Mouse (Mus musculus): ENCODE data around the gene Hs6st1.

Gene Hs6st1

DNA sequence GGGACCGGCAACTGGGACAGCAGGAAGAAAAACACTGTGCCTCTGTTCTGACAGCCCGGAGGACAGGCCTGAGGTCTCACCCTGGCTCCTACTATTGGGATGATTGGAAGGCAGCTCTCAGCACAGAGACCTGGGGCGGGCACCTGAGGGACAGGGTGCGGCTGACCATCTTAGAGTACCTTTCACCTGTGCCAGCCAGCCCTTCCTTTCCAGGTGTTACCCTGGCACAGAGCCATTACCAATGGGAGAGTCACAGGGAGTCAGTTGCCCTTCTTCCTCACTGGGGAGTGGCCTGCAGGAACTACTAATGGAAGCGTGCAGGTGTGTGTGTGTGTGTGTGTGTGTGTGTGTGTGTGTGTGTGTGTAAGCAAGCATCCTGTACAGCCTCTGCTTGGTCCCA, 15.4 kb downstream of the Hs6st1 start:
- no peak for DNase-seq (ENCODE audit: low spot score in 2 of 2)

DNA sequence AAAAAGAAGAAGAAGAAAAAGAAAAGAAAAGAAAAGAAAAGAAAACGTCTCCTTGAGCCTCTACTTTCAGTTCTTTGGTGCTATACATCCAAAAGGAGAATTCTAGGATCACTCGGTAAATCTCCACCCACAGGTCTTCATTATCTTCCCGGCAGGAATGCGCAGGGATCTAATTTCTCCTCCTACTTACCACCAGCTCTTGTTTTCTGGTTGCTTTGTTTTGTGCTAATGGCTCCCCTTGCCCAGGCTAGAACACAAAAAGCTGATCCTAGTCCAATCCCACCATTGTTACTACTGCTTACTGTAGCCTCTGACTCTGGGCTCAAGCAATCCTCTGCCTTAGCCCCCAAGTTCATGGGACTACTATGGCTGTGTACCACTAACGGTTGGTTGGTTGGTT, 16.9 kb downstream of the Hs6st1 start:
- DNase-seq (ENCODE audit: low spot score in 2 of 2): no peak

DNA sequence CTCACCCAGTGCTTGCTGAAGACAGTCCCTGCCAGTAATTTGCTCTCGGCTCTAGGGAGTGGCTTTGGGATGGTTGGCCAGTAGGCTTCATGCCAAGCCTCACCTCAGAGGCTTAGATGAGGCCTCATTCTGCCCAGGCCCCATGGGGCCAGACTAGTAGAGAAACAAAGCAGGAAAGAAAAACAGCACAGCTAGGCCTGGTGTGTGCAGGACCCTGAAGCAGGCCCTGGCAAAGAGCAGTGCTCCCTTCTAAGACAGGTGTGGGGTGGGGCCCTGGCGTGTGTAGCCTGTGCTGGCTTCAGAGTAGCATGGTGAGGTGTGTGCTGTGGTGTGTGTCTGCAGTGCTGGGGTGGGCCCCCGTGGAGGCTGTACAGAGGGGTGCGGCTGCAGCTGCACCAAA, 20.2 kb downstream of the Hs6st1 start:
- DNase-seq (ENCODE audit: low spot score in 2 of 2): peak; percentile 51 to 65

DNA sequence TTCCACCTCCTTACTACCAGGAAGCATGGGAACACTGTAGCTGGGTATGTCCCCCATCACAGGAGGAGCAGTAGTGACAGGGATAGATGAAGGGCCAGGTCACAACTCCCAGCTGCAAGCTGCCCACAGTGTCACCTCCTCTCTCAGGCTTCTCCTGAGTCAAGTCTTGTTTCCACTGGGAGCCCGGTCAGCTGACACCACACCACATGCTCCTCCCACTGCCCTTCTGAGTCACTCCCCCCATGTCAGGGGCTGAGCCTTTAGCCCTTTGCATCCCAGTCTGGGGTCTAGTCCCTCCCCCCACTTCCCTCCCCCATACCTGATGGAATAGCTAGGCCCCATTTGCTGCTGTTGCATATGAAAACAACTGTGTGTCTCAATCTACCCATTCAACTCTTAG, 21.3 kb downstream of the Hs6st1 start:
- no peak for DNase-seq (ENCODE audit: low spot score in 2 of 2)

GRCm38 (mm10) chr1:36090011-36090721, 22.0 kb downstream of the Hs6st1 start:
- peak in 1 of 2 experiments; percentile 50 for DNase-seq (ENCODE audit: low spot score in 2 of 2)

DNA sequence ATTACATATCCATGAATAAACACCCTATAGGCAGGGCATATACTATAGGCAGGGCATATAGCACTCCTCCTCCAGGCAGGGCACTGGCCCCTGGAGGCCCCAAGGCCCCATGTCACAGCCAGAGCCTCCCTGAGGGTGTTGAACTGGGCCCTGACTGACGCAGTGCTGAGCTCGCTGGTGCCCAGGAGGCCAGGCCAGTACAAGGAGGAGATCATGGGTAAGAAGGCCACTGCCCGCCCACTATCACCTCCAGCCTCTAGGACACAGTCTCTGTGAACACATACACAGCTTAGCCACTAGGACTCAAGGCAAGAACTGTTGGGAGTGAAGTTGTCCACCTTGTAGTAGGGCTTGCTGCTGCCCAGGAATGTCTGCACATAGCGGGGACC, 22.5 kb downstream of the Hs6st1 start:
- DNase-seq (ENCODE audit: low spot score in 2 of 2): no peak

DNA sequence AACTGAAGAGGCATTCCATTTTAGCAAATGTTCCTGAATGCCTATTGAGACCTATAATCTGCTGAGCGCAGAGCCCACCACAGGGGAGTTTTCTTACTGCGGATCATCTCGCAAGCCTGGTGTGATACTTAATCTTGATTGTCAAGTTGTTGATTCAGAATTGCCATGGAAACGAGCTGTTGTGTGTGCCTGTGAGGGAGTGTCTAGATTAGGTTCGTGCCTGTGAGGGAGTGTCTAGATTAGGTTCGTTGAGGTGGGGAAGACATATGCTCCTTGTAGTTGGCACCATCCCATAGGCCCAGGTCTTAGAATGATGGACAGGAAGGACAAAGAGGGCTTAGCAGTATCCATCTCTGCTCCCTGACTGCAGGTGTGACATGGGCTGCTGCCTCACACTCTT, 23.0 kb downstream of the Hs6st1 start:
- peak; percentile 61 to 80 for DNase-seq (ENCODE audit: low spot score in 2 of 2)

GRCm38 (mm10) chr1:36093741-36094140, 25.5 kb downstream of the Hs6st1 start:
- no peak for DNase-seq (ENCODE audit: low spot score in 2 of 2)

DNA sequence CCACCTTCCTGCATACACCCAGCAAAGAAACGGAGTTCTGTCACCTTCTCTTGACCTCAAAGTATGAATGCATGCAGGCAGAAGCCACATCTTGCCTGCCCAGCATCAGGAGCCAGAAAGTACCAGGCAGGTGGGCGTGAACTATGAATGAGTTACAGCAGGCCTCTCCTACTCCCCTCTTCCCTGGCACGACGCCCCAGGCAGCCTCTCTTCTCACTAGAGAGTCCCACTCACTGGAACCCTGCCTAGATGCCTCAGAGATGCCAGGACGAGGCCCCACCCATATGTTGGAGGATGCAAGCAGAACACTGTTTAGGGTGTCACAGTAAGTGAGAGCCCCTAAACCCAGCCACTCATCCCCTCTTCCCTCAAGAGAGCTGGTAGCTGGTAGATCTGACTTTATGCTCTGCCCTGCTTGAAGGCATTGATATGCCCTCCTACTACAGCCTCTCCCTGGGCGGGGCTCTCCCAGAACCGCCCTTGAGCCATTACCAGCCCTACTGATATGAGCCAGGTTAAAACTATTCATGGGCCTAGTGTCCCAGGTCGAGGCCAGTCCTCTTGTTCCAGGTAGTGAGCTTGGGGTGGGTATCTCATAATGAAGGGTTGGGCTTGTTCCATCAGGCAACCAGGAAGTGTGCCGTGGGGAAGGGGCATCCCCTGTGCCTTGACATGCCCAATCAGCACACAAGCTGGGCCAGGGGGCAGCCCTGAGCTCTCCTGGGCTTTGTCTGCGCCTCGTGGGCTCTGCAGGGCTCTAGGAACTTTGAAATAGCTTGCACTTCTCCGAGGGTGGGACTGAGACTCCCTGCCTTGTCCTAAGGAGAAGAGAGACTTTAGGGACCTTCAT, 27.4 kb downstream of the Hs6st1 start:
- peak; percentile 26 to 67 for DNase-seq (ENCODE audit: low spot score in 2 of 2)

GRCm38 (mm10) chr1:36098432-36098831, 30.2 kb downstream of the Hs6st1 start:
- no peak for DNase-seq (ENCODE audit: low spot score in 2 of 2)

- no peak for DNase-seq (ENCODE audit: low spot score in 2 of 2)
Observed at GRCm38 (mm10) chr1:36100371-36100770, 32.2 kb downstream of the Hs6st1 start.

GRCm38 (mm10) chr1:36105917-36106706, 37.9 kb downstream of the Hs6st1 start:
- no peak for DNase-seq (ENCODE audit: low spot score in 2 of 2)

- no peak for DNase-seq (ENCODE audit: low spot score in 2 of 2)
Observed at GRCm38 (mm10) chr1:36109987-36110386, 41.8 kb downstream of the Hs6st1 start.

DNA sequence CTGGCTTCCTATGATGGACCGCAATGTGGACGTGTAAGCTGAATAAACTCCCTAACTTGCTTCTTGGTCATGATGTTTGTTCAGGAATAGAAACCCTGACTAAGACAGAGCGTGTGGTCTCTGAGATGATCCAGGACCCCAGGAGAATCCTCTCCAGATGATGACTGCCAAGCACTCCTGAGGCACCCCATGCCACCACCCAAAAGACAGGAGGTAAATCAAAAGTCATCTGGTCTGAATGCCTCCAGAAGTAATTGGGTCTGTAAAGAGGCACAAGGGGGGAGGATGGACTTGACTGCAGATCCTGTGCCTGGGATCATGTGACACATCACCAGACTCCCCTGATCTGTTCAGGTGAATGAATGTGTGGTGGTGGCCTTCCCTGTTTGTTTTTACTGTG, 44.5 kb downstream of the Hs6st1 start:
- no peak for DNase-seq (ENCODE audit: low spot score in 2 of 2)

DNA sequence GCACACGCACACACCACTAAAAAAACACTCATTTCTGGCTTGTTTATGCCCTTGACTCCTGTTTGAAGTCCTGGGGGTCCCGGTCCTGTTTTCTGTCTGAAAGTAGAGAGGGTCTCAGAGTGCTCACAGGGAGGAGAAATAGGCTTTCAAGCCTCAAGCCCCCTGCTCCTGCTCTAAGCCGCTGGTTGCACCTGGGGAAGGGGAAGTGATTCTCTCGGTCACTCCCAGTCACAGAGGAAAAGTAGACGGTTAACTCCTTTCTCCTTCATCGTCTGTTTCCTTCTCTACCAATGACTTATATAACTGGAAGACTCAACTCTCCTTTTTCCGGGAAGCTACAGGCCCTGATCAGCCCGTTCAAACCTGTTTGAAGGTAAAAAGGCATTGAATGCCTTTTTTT, 45.5 kb downstream of the Hs6st1 start:
- no peak for DNase-seq (ENCODE audit: low spot score in 2 of 2)

DNA sequence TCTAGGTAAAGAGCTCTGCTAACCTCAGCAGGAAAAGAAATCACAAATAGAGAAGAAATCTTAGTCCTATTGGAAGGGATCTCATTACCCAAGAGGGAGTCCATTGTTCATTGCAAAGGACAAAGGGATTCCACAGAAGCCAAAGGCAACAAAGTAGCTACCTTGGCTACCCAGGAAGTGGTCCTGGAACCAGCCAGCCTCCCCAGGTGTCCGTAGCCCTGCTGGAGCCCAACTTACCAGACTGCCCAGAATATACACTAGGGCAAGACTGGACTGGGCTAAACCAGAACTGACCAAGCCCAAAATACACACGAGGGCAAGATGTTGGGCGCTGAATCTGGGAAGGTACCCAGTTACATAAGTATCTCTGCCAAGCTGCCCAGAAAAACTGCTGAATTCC, 46.6 kb downstream of the Hs6st1 start:
- DNase-seq (ENCODE audit: low spot score in 2 of 2): no peak

- DNase-seq (ENCODE audit: low spot score in 2 of 2): no peak
Observed at GRCm38 (mm10) chr1:36116488-36116887, 48.3 kb downstream of the Hs6st1 start.

DNA sequence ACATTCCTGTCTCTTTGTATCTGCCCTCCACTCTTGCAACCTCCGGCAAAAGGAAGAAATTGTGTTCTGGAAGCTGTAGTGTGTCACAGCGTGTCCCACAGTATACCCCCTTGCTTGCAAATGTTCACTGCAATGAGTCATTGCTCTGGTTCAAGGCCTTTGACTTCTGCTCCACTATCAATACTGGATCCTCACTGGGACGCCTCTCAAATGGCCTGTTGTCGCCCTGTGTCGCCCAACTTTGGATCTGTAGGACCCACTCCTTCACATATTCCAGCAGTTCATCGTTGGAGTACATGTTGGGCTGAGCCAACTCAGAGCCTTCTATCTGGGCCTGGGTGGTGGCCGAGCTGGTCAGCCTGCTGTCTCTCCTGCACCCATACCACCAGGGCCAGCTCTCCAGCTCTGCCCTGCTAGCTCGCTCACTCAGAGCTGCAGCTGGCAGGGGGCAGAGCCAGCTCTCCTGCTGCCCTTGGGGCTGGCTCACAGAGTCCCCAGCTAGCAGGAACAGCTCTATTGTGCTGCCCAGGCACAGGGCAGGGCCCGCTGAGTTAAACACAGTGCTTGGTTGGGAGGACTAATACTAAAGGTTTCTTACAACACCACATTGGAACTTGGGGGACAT, 50.0 kb downstream of the Hs6st1 start:
- no peak for DNase-seq (ENCODE audit: low spot score in 2 of 2)

GRCm38 (mm10) chr1:36118958-36119357, 50.8 kb downstream of the Hs6st1 start:
- no peak for DNase-seq (ENCODE audit: low spot score in 2 of 2)

DNA sequence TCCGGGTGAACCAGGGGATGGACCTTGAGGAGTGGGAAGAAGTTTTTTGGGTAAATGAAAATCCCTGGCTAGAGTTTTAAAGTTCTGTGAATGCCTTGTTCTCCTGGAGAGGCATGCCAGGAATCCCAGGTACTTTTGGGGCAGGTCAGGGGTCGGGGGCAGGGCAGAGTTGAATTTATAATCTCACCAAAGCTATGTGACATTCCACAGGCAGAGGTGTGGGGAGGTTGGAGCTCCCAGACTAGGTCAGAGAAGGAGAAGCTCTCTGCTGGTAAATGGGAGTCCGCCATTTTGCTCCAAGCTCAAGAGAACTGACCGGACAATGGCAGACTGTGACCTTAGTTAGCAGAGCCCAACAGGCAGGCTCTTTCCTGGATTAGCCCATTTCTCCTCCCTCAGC, 51.2 kb downstream of the Hs6st1 start:
- no peak for DNase-seq (ENCODE audit: low spot score in 2 of 2)

DNA sequence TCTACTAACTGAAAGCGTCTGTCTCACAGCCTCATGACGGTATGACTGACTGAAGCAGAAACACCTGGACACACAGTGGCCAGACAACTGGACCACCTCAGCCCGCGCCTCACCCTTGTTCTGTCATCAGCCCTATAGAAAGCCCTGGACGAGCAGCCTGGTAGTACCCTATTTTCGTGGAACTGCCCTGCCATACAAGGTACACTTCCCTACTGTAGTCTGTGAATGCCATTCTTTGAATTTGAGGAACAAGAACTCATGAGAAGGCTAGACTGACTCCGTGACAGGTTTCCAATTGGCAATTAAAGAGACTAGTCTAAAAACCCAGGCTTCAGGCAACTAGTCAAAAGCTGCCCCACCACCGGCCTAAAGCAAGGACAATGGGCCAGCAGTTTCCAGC, 53.0 kb downstream of the Hs6st1 start:
- DNase-seq (ENCODE audit: low spot score in 2 of 2): no peak

DNA sequence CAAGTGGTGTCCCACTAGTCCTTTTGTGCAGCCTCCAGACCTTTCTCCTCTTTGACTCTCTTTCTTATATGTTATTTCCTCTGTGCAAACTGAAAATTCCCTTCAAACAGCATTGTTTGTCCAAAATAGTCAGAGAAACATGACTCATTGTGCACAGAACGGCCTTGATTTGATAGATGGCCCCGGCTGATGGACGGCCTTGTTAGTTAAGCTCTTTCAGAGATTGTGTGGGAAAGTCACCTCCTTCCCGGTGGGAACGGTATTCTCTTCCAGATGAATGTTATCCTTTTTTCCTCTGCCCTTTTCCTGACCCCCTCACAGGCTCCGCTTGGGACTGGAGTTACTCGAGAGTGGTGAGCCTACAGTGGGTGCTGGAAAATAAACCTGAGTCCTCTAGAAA, 56.9 kb downstream of the Hs6st1 start:
- DNase-seq (ENCODE audit: low spot score in 2 of 2): no peak

All from spleen, postnatal 36 days (tissue).